8 mouse cellular contexts compared by ENCODE assay signal in the genomic region with DNA sequence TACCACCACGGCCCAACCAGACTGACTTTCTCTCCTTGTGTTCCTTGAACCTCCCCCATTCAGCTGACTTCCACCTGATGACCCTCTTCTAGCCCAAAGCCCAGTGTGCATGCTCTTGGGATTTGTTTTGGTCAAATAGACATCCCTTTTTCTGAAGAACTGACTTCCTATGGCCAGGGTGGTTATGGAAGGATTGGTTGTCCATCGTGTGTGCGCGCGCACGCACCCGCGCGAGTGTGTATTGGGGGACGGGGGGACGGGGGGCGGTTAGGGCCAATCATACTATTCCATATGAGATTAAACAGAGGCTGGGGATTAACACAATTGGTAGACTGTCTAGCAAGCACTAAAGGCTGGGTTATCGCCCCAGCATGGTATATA. TPM values are rescaled to one million over a fixed set of nuclear protein-coding genes. Genes with fewer than 3 reads are reported as not detected.
DNase-seq lines count a peak whose midpoint lies in the region; ATAC-seq and TF ChIP-seq lines count a peak whose summit lies in the region.

No protein-coding gene starts in this region.

- H3K4me3 ChIP-seq in kidney, adult 2 months (ENCODE audit: insufficient read depth, low read depth, low read length): peak overlapping the region; percentile 81
- H3K4me3 ChIP-seq in ES-Bruce4 (ENCODE audit: low read depth, low read length): peak overlapping the region; percentile 97
- H3K4me3 ChIP-seq in embryonic facial prominence, embryonic 12.5 days: peak overlapping the region; percentile 59
- H3K4me3 ChIP-seq in limb, embryonic 14.5 days (replicated peaks; ENCODE audit: low read length): peak overlapping the region; percentile 64
- peak overlapping the region; percentile 53 for H3K4me3 ChIP-seq in stomach, postnatal 0 days (ENCODE audit: low read depth, low read length)

- no peaks in the 10 kb centered on the region for H3K36me3 ChIP-seq in kidney, adult 2 months (ENCODE audit: control insufficient read depth, insufficient read depth, low read length)
- peaks cover 14% of the 10 kb centered on the region for H3K36me3 ChIP-seq in ES-Bruce4 (ENCODE audit: control insufficient read depth, insufficient read depth, low read length, poor library complexity, severe bottlenecking)
- H3K36me3 ChIP-seq in embryonic facial prominence, embryonic 12.5 days: peaks cover 36% of the 10 kb centered on the region
- peaks cover 38% of the 10 kb centered on the region for H3K36me3 ChIP-seq in limb, embryonic 14.5 days (ENCODE audit: control insufficient read depth, insufficient read depth, low read length)
- H3K36me3 ChIP-seq in stomach, postnatal 0 days (ENCODE audit: control insufficient read depth, insufficient read depth, low read length): peaks cover 8% of the 10 kb centered on the region; the same call in 1 of the 2 replicates

- no peaks in the 10 kb centered on the region for H3K27me3 ChIP-seq in kidney, adult 2 months (replicated peaks; ENCODE audit: control insufficient read depth, insufficient read depth, low read length)
- no peaks in the 10 kb centered on the region for H3K27me3 ChIP-seq in ES-Bruce4 (ENCODE audit: control insufficient read depth, insufficient read depth, low read length, poor library complexity, severe bottlenecking)
- H3K27me3 ChIP-seq in embryonic facial prominence, embryonic 12.5 days: no peaks in the 10 kb centered on the region
- no peaks in the 10 kb centered on the region for H3K27me3 ChIP-seq in limb, embryonic 14.5 days (ENCODE audit: control insufficient read depth, insufficient read depth, low read length)
- H3K27me3 ChIP-seq in stomach, postnatal 0 days (ENCODE audit: control insufficient read depth, insufficient read depth, low read length): no peaks in the 10 kb centered on the region

- TF ChIP-seq EP300 in ES-Bruce4 (IDR thresholded peaks at IDR 0.05; ENCODE audit: insufficient read depth, low read depth, low read length): no peak
- TF ChIP-seq EP300 in stomach, postnatal 0 days (optimal IDR thresholded peaks at IDR 0.05): no peak

- H3K9ac ChIP-seq in ES-Bruce4 (ENCODE audit: low read depth, poor library complexity, severe bottlenecking): peak overlapping the region; percentile 91
- H3K9ac ChIP-seq in embryonic facial prominence, embryonic 12.5 days: peak overlapping the region; percentile 61
- H3K9ac ChIP-seq in limb, embryonic 14.5 days (ENCODE audit: low read depth, low read length, severe bottlenecking): peak overlapping the region; percentile 60
- peak overlapping the region; percentile 65 for H3K9ac ChIP-seq in stomach, postnatal 0 days (ENCODE audit: low read length)

- no peak for TF ChIP-seq POLR2A in kidney, adult 2 months (IDR thresholded peaks at IDR 0.05; ENCODE audit: low read depth, low read length)
- TF ChIP-seq POLR2A in ES-Bruce4 (IDR thresholded peaks at IDR 0.05; ENCODE audit: insufficient read depth, low read length): no peak
- TF ChIP-seq POLR2A in limb, embryonic 14.5 days (IDR thresholded peaks at IDR 0.05; ENCODE audit: borderline replicate concordance, extremely low read depth, insufficient read depth, insufficient read length): no peak

- peak overlapping the region; percentile 72 for H3K4me2 ChIP-seq in embryonic facial prominence, embryonic 12.5 days (replicated peaks)
- H3K4me2 ChIP-seq in limb, embryonic 14.5 days (replicated peaks; ENCODE audit: low read depth, low read length, severe bottlenecking): peak overlapping the region; percentile 82
- H3K4me2 ChIP-seq in stomach, postnatal 0 days (replicated peaks; ENCODE audit: low read depth): peak overlapping the region; percentile 81

- TF ChIP-seq CTCF in kidney, adult 2 months (conservative IDR thresholded peaks at IDR 0.05; ENCODE audit: insufficient read depth, insufficient read length, low read depth, low read length): no peak
- TF ChIP-seq CTCF in ES-Bruce4 (IDR thresholded peaks at IDR 0.05; ENCODE audit: low read depth, low read length): no peak
- no peak for TF ChIP-seq CTCF in stomach, postnatal 0 days (IDR thresholded peaks at IDR 0.05; ENCODE audit: low read depth)

- DNase-seq in kidney, adult 2 months: no peak
- DNase-seq in kidney, adult 18-20 months: no peak
- no peak for DNase-seq in limb, embryonic 14.5 days (ENCODE audit: low spot score)
- DNase-seq in stomach, postnatal 0 days (ENCODE audit: low spot score): no peak
- no peak for DNase-seq in left cerebral cortex, adult 8-10 months (ENCODE audit: low spot score in 2 of 2)

- 2% methylated on average over 13 of the region's 13 CpGs for WGBS in kidney, adult 2 months
- 4% methylated on average over 13 of the region's 13 CpGs for WGBS in embryonic facial prominence, embryonic 12.5 days
- WGBS in limb, embryonic 14.5 days: 4% methylated on average over 13 of the region's 13 CpGs
- WGBS in stomach, postnatal 0 days: 3% methylated on average over 13 of the region's 13 CpGs

- no peak overlapping the region for H3K27ac ChIP-seq in kidney, adult 2 months (ENCODE audit: insufficient read depth, low read depth, low read length)
- peak overlapping the region; percentile 87 for H3K27ac ChIP-seq in ES-Bruce4 (ENCODE audit: insufficient read depth, low read length)
- peak overlapping the region; percentile 57 for H3K27ac ChIP-seq in embryonic facial prominence, embryonic 12.5 days
- peak overlapping the region; percentile 50 for H3K27ac ChIP-seq in limb, embryonic 14.5 days (replicated peaks; ENCODE audit: low read depth, low read length)
- H3K27ac ChIP-seq in stomach, postnatal 0 days (replicated peaks): peak overlapping the region; percentile 45; the same call in 1 of the 2 replicates

- no peak for ATAC-seq in embryonic facial prominence, embryonic 12.5 days (ENCODE audit: insufficient number of reproducible peaks, insufficient read depth, low FRiP score, low TSS enrichment)
- ATAC-seq in limb, embryonic 14.5 days (ENCODE audit: low FRiP score, low read depth): no peak
- no peak for ATAC-seq in stomach, postnatal 0 days (ENCODE audit: low FRiP score, low TSS enrichment)
- ATAC-seq in monocyte, adult 5-6 weeks (replicated peaks; ENCODE audit: insufficient number of reproducible peaks, low FRiP score, low TSS enrichment, poor library complexity, severe bottlenecking): no peak

- H3K4me1 ChIP-seq in kidney, adult 2 months (ENCODE audit: control insufficient read depth, insufficient read depth, low read length): no peaks in the 10 kb centered on the region
- H3K4me1 ChIP-seq in ES-Bruce4 (ENCODE audit: control insufficient read depth, insufficient read depth, low read length): no peaks in the 10 kb centered on the region
- H3K4me1 ChIP-seq in embryonic facial prominence, embryonic 12.5 days: peaks cover 18% of the 10 kb centered on the region; the same call in 1 of the 2 replicates
- H3K4me1 ChIP-seq in limb, embryonic 14.5 days (ENCODE audit: control insufficient read depth, insufficient read depth, low read length): peaks cover 5% of the 10 kb centered on the region; the same call in 1 of the 2 replicates
- H3K4me1 ChIP-seq in stomach, postnatal 0 days (replicated peaks; ENCODE audit: control insufficient read depth, insufficient read depth): no peaks in the 10 kb centered on the region

- H3K9me3 ChIP-seq in ES-Bruce4 (replicated peaks; ENCODE audit: control insufficient read depth, insufficient read depth, low read length, poor library complexity, severe bottlenecking): no peaks in the 10 kb centered on the region
- H3K9me3 ChIP-seq in embryonic facial prominence, embryonic 12.5 days: no peaks in the 10 kb centered on the region
- H3K9me3 ChIP-seq in limb, embryonic 14.5 days (ENCODE audit: control insufficient read depth, low read length): no peaks in the 10 kb centered on the region
- H3K9me3 ChIP-seq in stomach, postnatal 0 days (ENCODE audit: control insufficient read depth, low read length): no peaks in the 10 kb centered on the region

RNA-seq across cellular contexts. Expression of gene Zdhhc12, which starts 0.8 kb away (rescaled TPM):
- 49.0 and 69.1 TPM in 2 replicates for polyA plus RNA-seq in kidney, adult 2 months (2012; rRNA removed)
- 39.0 and 41.2 TPM in 2 replicates for polyA plus RNA-seq in ES-Bruce4 (2011; ENCODE audit: insufficient read depth, insufficient read length, low read depth, missing spikeins)
- polyA plus RNA-seq in embryonic facial prominence, embryonic 12.5 days (2016; fragmentation: Nextera tagmentation; extraction: Ambion mirVana): 26.8 and 27.7 TPM in 2 replicates
- polyA plus RNA-seq in limb, embryonic 14.5 days (2012; rRNA removed): 53.2 and 68.8 TPM in 2 replicates
- 21.9 and 23.2 TPM in 2 replicates for polyA plus RNA-seq in limb, embryonic 14.5 days (2014; fragmentation: Nextera tagmentation; extraction: Ambion mirVana)
- 27.7 and 27.8 TPM in 2 replicates for polyA plus RNA-seq in stomach, postnatal 0 days (2015; fragmentation: Nextera tagmentation; extraction: Ambion mirVana)
- total RNA-seq in monocyte, adult 5-6 weeks (2017): 2.6 to 7.1 TPM (median 6.6 TPM) in 3 replicates
- total RNA-seq in left cerebral cortex, adult 8-10 months (2022): 10 to 100 TPM in 1 of 4 experiments, 1 to 10 TPM in 3; 6.8 to 10.5 (median 8.9) TPM

RNA-seq across cellular contexts. Expression of gene Pkn3, which starts 16.7 kb away (rescaled TPM):
- 4.7 and 4.8 TPM in 2 replicates for polyA plus RNA-seq in kidney, adult 2 months (2012; rRNA removed)
- polyA plus RNA-seq in ES-Bruce4 (2011; ENCODE audit: insufficient read depth, insufficient read length, low read depth, missing spikeins): 15.2 and 17.2 TPM in 2 replicates
- polyA plus RNA-seq in embryonic facial prominence, embryonic 12.5 days (2016; fragmentation: Nextera tagmentation; extraction: Ambion mirVana): 9.3 and 11.6 TPM in 2 replicates
- 24.8 and 26.9 TPM in 2 replicates for polyA plus RNA-seq in limb, embryonic 14.5 days (2012; rRNA removed)
- polyA plus RNA-seq in limb, embryonic 14.5 days (2014; fragmentation: Nextera tagmentation; extraction: Ambion mirVana): 5.9 and 6.4 TPM in 2 replicates
- 3.0 and 3.1 TPM in 2 replicates for polyA plus RNA-seq in stomach, postnatal 0 days (2015; fragmentation: Nextera tagmentation; extraction: Ambion mirVana)
- total RNA-seq in monocyte, adult 5-6 weeks (2017): 0.38 to 1.1 TPM (median 0.39 TPM) in 3 replicates
- total RNA-seq in left cerebral cortex, adult 8-10 months (2022): 1 to 10 TPM; 1.9 to 4.5 (median 2.3) TPM

RNA-seq across cellular contexts. Expression of gene Zer1, which starts 30.2 kb away (rescaled TPM):
- 45.8 and 59.5 TPM in 2 replicates for polyA plus RNA-seq in kidney, adult 2 months (2012; rRNA removed)
- 33.8 and 35.1 TPM in 2 replicates for polyA plus RNA-seq in ES-Bruce4 (2011; ENCODE audit: insufficient read depth, insufficient read length, low read depth, missing spikeins)
- 11.6 and 12.2 TPM in 2 replicates for polyA plus RNA-seq in embryonic facial prominence, embryonic 12.5 days (2016; fragmentation: Nextera tagmentation; extraction: Ambion mirVana)
- 60.3 and 79.9 TPM in 2 replicates for polyA plus RNA-seq in limb, embryonic 14.5 days (2012; rRNA removed)
- polyA plus RNA-seq in limb, embryonic 14.5 days (2014; fragmentation: Nextera tagmentation; extraction: Ambion mirVana): 9.7 and 11.0 TPM in 2 replicates
- 2.9 and 3.1 TPM in 2 replicates for polyA plus RNA-seq in stomach, postnatal 0 days (2015; fragmentation: Nextera tagmentation; extraction: Ambion mirVana)
- total RNA-seq in monocyte, adult 5-6 weeks (2017): 10.0 to 26.5 TPM (median 12.6 TPM) in 3 replicates
- 100 to 1,000 TPM; 141 to 144 (median 142) TPM for total RNA-seq in left cerebral cortex, adult 8-10 months (2022)

RNA-seq across cellular contexts. Expression of gene Set, which starts 37.0 kb away (rescaled TPM):
- 30.4 and 37.4 TPM in 2 replicates for polyA plus RNA-seq in kidney, adult 2 months (2012; rRNA removed)
- 1,058 and 1,233 TPM in 2 replicates for polyA plus RNA-seq in ES-Bruce4 (2011; ENCODE audit: insufficient read depth, insufficient read length, low read depth, missing spikeins)
- polyA plus RNA-seq in embryonic facial prominence, embryonic 12.5 days (2016; fragmentation: Nextera tagmentation; extraction: Ambion mirVana): 644 and 679 TPM in 2 replicates
- polyA plus RNA-seq in limb, embryonic 14.5 days (2012; rRNA removed): 178 and 295 TPM in 2 replicates
- 426 and 451 TPM in 2 replicates for polyA plus RNA-seq in limb, embryonic 14.5 days (2014; fragmentation: Nextera tagmentation; extraction: Ambion mirVana)
- 202 and 206 TPM in 2 replicates for polyA plus RNA-seq in stomach, postnatal 0 days (2015; fragmentation: Nextera tagmentation; extraction: Ambion mirVana)
- 427 to 462 TPM (median 441 TPM) in 3 replicates for total RNA-seq in monocyte, adult 5-6 weeks (2017)
- 100 to 1,000 TPM; 190 to 221 (median 207) TPM for total RNA-seq in left cerebral cortex, adult 8-10 months (2022)

RNA-seq across cellular contexts. Expression of gene Tbc1d13, which starts 39.3 kb away (rescaled TPM):
- polyA plus RNA-seq in kidney, adult 2 months (2012; rRNA removed): 156 and 161 TPM in 2 replicates
- 171 and 173 TPM in 2 replicates for polyA plus RNA-seq in ES-Bruce4 (2011; ENCODE audit: insufficient read depth, insufficient read length, low read depth, missing spikeins)
- 10.7 and 11.0 TPM in 2 replicates for polyA plus RNA-seq in embryonic facial prominence, embryonic 12.5 days (2016; fragmentation: Nextera tagmentation; extraction: Ambion mirVana)
- 49.9 and 62.9 TPM in 2 replicates for polyA plus RNA-seq in limb, embryonic 14.5 days (2012; rRNA removed)
- polyA plus RNA-seq in limb, embryonic 14.5 days (2014; fragmentation: Nextera tagmentation; extraction: Ambion mirVana): 10.4 and 10.7 TPM in 2 replicates
- polyA plus RNA-seq in stomach, postnatal 0 days (2015; fragmentation: Nextera tagmentation; extraction: Ambion mirVana): 3.7 and 3.9 TPM in 2 replicates
- total RNA-seq in monocyte, adult 5-6 weeks (2017): 33.8 to 54.8 TPM (median 52.4 TPM) in 3 replicates
- total RNA-seq in left cerebral cortex, adult 8-10 months (2022): 10 to 100 TPM; 46.3 to 59.3 (median 49.1) TPM
